Mouse (Mus musculus) MEL (cell line): ENCODE measurements around the gene Gm20388. TPM values are rescaled to one million over a fixed set of nuclear protein-coding genes. Genes with fewer than 3 reads are reported as not detected.

ENCODE experiments used
- DNase-seq: peaks from one replicate; pipeline ENCODE4 v3.0.0; 2011; ENCODE audit warnings: low read depth, low spot score
- H3K27ac ChIP-seq: 2 replicates; pipeline ENCODE4 v1.5.1; 2012; ENCODE audit warnings: low read depth, mild to moderate bottlenecking, control low read depth, low read length, moderate library complexity; ENCODE audit not compliant: control insufficient read depth
- H3K27me3 ChIP-seq, 2 experiments: fragments of 150-350 bp in 1 of 2; sonication (generic) in 1 of 2; 2 replicates each; pipeline ENCODE4 v1.6.1; 2012; ENCODE audit warnings: low read length in 2 of 2, mild to moderate bottlenecking in 2 of 2, improper control_type of control experiment in 1 of 2, moderate library complexity in 1 of 2; ENCODE audit not compliant: insufficient read depth in 2 of 2, control insufficient read depth in 1 of 2
- H3K36me3 ChIP-seq, 2 experiments: 2 replicates each; pipeline ENCODE4 v1.6.1; 2012 to 2014; ENCODE audit warnings: low read length in 2 of 2, improper control_type of control experiment in 1 of 2, inconsistent platforms in 1 of 2, mild to moderate bottlenecking in 1 of 2; ENCODE audit not compliant: insufficient read depth in 2 of 2, control insufficient read depth in 1 of 2
- H3K4me1 ChIP-seq, 2 experiments: fragments of 150-350 bp in 1 of 2; sonication (generic) in 1 of 2; 2 replicates each; pipeline ENCODE4 v1.6.1; 2012; ENCODE audit warnings: low read length in 2 of 2, improper control_type of control experiment in 1 of 2, mild to moderate bottlenecking in 1 of 2; ENCODE audit not compliant: insufficient read depth in 2 of 2, control insufficient read depth in 1 of 2
- H3K4me3 ChIP-seq, 2 experiments: fragments of 150-350 bp in 1 of 2; sonication (generic) in 1 of 2; 2 replicates each; pipeline ENCODE4 v1.5.1; 2012; ENCODE audit warnings: low read depth in 2 of 2, low read length in 2 of 2, mild to moderate bottlenecking in 2 of 2, moderate library complexity in 2 of 2, control low read depth in 1 of 2, improper control_type of control experiment in 1 of 2; ENCODE audit not compliant: control insufficient read depth in 1 of 2, insufficient read depth in 1 of 2
- H3K79me2 ChIP-seq: 2 replicates; pipeline ENCODE4 v1.6.1; 2012; ENCODE audit warnings: mild to moderate bottlenecking, low read length, moderate library complexity; ENCODE audit not compliant: control insufficient read depth, poor library complexity, insufficient read depth
- H3K9ac ChIP-seq: 2 replicates; pipeline ENCODE4 v1.6.1; 2012; ENCODE audit warnings: low read depth, mild to moderate bottlenecking, control low read depth, low read length, moderate library complexity; ENCODE audit not compliant: control insufficient read depth, poor library complexity, severe bottlenecking
- H3K9me3 ChIP-seq: fragments of 150-350 bp; sonication (generic); replicated peaks from 2 replicates; pipeline ENCODE4 v1.6.1; 2012; ENCODE audit warnings: mild to moderate bottlenecking, low read length, improper control_type of control experiment, moderate library complexity; ENCODE audit not compliant: insufficient read depth
- CHD1 ChIP-seq: IDR thresholded peaks from 2 replicates; pipeline ENCODE4 v1.6.1; 2012; ENCODE audit warnings: low read depth, mild to moderate bottlenecking, inconsistent platforms, low read length, improper control_type of control experiment
- ELF1 ChIP-seq: IDR thresholded peaks from 2 replicates; pipeline ENCODE4 v1.6.1; 2014; ENCODE audit warnings: low read depth, mild to moderate bottlenecking, inconsistent platforms, low read length, improper control_type of control experiment, moderate library complexity
- EP300 ChIP-seq, 2 experiments: IDR thresholded peaks; 2 replicates each; pipeline ENCODE4 v1.6.1; 2011; ENCODE audit warnings: improper control_type of control experiment in 2 of 2, low read length in 2 of 2, low read depth in 1 of 2, mild to moderate bottlenecking in 1 of 2
- ETS1 ChIP-seq: IDR thresholded peaks from 2 replicates; pipeline ENCODE4 v1.6.1; 2012; ENCODE audit warnings: low read depth, mild to moderate bottlenecking, inconsistent platforms, low read length, improper control_type of control experiment, moderate library complexity
- GATA1 ChIP-seq: IDR thresholded peaks from 2 replicates; pipeline ENCODE4 v1.6.1; 2011; ENCODE audit warnings: low read depth, low read length, improper control_type of control experiment
- HCFC1 ChIP-seq: IDR thresholded peaks from 2 replicates; pipeline ENCODE4 v1.6.1; 2012; ENCODE audit warnings: low read depth, mild to moderate bottlenecking, inconsistent platforms, low read length, improper control_type of control experiment, moderate library complexity
- MAFK ChIP-seq: IDR thresholded peaks from 2 replicates; pipeline ENCODE4 v1.6.1; 2011; ENCODE audit warnings: low read depth, mild to moderate bottlenecking, low read length, improper control_type of control experiment, borderline replicate concordance
- MAX ChIP-seq: IDR thresholded peaks from 2 replicates; pipeline ENCODE4 v1.6.1; 2011; ENCODE audit warnings: low read length, improper control_type of control experiment
- MAZ ChIP-seq: IDR thresholded peaks from 2 replicates; pipeline ENCODE4 v1.6.1; 2012; ENCODE audit warnings: low read depth, mild to moderate bottlenecking, inconsistent platforms, low read length, improper control_type of control experiment
- MXI1 ChIP-seq: IDR thresholded peaks from 2 replicates; pipeline ENCODE4 v1.6.1; 2011; ENCODE audit warnings: mild to moderate bottlenecking, low read depth, low read length, improper control_type of control experiment
- MYC ChIP-seq: IDR thresholded peaks from 2 replicates; pipeline ENCODE4 v1.6.1; 2011; ENCODE audit warnings: low read depth, mild to moderate bottlenecking, low read length, improper control_type of control experiment, moderate library complexity
- NELFE ChIP-seq: IDR thresholded peaks from 2 replicates; pipeline ENCODE4 v1.6.1; 2011; ENCODE audit warnings: low read depth, low read length, improper control_type of control experiment
- POLR2A ChIP-seq, 2 experiments: IDR thresholded peaks; 2 replicates each; pipeline ENCODE4 v1.6.1; 2011 to 2012; ENCODE audit warnings: low read length in 2 of 2, mild to moderate bottlenecking in 2 of 2, control low read depth in 1 of 2, improper control_type of control experiment in 1 of 2, low read depth in 1 of 2, moderate library complexity in 1 of 2; ENCODE audit not compliant: control insufficient read depth in 1 of 2, insufficient read depth in 1 of 2, poor library complexity in 1 of 2
- POLR2AphosphoS2 ChIP-seq: IDR thresholded peaks from 2 replicates; pipeline ENCODE4 v1.6.1; 2011; ENCODE audit warnings: low read length, improper control_type of control experiment
- RCOR1 ChIP-seq: IDR thresholded peaks from 2 replicates; pipeline ENCODE4 v1.6.1; 2012; ENCODE audit warnings: low read depth, mild to moderate bottlenecking, inconsistent platforms, low read length, improper control_type of control experiment
- SIN3A ChIP-seq: IDR thresholded peaks from 2 replicates; pipeline ENCODE4 v1.6.1; 2012; ENCODE audit warnings: low read length, improper control_type of control experiment, inconsistent platforms
- TAL1 ChIP-seq: IDR thresholded peaks from 2 replicates; pipeline ENCODE4 v1.6.1; 2012; ENCODE audit warnings: mild to moderate bottlenecking, inconsistent platforms, low read length, moderate library complexity, mixed read lengths
- TBP ChIP-seq: IDR thresholded peaks from 2 replicates; pipeline ENCODE4 v1.8.0; 2011; ENCODE audit warnings: low read depth, low read length, improper control_type of control experiment
- TCF12 ChIP-seq: IDR thresholded peaks from 2 replicates; pipeline ENCODE4 v1.6.1; 2014; ENCODE audit warnings: low read depth, mild to moderate bottlenecking, inconsistent platforms, low read length, improper control_type of control experiment, moderate library complexity
- UBTF ChIP-seq: IDR thresholded peaks from 2 replicates; pipeline ENCODE4 v1.6.1; 2012; ENCODE audit warnings: low read depth, mild to moderate bottlenecking, inconsistent platforms, low read length, improper control_type of control experiment, moderate library complexity, borderline replicate concordance; ENCODE audit not compliant: insufficient read depth
- USF1 ChIP-seq: IDR thresholded peaks from 2 replicates; pipeline ENCODE4 v1.6.1; 2014; ENCODE audit warnings: low read depth, mild to moderate bottlenecking, inconsistent platforms, low read length, improper control_type of control experiment, moderate library complexity
- USF2 ChIP-seq, 2 experiments: IDR thresholded peaks; 2 replicates each; pipeline ENCODE4 v1.6.1; 2011 to 2012; ENCODE audit warnings: improper control_type of control experiment in 2 of 2, low read length in 2 of 2, borderline replicate concordance in 1 of 2, inconsistent platforms in 1 of 2, low read depth in 1 of 2, mild to moderate bottlenecking in 1 of 2; ENCODE audit not compliant: insufficient read depth in 1 of 2
- ZC3H11A ChIP-seq: IDR thresholded peaks from 2 replicates; pipeline ENCODE4 v1.6.1; 2012; ENCODE audit warnings: low read depth, mild to moderate bottlenecking, inconsistent platforms, low read length, improper control_type of control experiment
- ZNF384 ChIP-seq: IDR thresholded peaks from 2 replicates; pipeline ENCODE4 v1.6.1; 2012; ENCODE audit warnings: low read depth, mild to moderate bottlenecking, inconsistent platforms, low read length, improper control_type of control experiment
- polyA plus RNA-seq, 2 experiments: library from polyadenylated mRNA; stranded (reverse) in 1 of 2; unstranded in 1 of 2; fragments of >175 nt in 1 of 2; fragments of >200 nt in 1 of 2; gene quantifications; 2 replicates each; pipeline versions ENCODE4 v1.2.1 to v1.2.4; 2012; ENCODE audit warnings: low replicate concordance in 2 of 2, low read depth in 1 of 2; ENCODE audit not compliant: insufficient read length in 2 of 2, insufficient read depth in 1 of 2, missing spikeins in 1 of 2
- total RNA-seq: library from RNA; depleted of rRNA; stranded (reverse); fragments of 300-350 nt; gene quantifications from 2 replicates; pipeline ENCODE4 v1.2.3, GENCODE M21; 2012

Gene Gm20388
- total and polyA plus RNA-seq, 3 experiments, result 11.1 to 17.8 TPM; not detected in 1

- peak overlapping the region; percentile 93 to 96 for H3K4me3 ChIP-seq
- peak; percentile 87 for DNase-seq
- H3K36me3 ChIP-seq, result peaks cover 6 to 27% of the 10 kb centered on the region in 2 experiments
- H3K4me1 ChIP-seq, result peaks cover 8 to 38% of the 10 kb centered on the region in 2 experiments
- peak overlapping the region; percentile 75 for H3K27ac ChIP-seq
- no peaks in the 10 kb centered on the region for H3K27me3 ChIP-seq
- H3K9ac ChIP-seq, result peak overlapping the region; percentile 93
- H3K9me3 ChIP-seq, result no peaks in the 10 kb centered on the region
- peaks cover 56% of the 10 kb centered on the region for H3K79me2 ChIP-seq
- peak; percentile 43; the same call in 1 of the 2 replicates for TF ChIP-seq TCF12
- 0 out of 2 replicates have a peak, but pooled peaks have one; percentile 6 for TF ChIP-seq CHD1
- TF ChIP-seq TAL1, result no peak
- TF ChIP-seq TBP, result peak; percentile 47; the same call in 1 of the 2 replicates
- TF ChIP-seq MYC, result peak; percentile 99
- TF ChIP-seq EP300 (IDR thresholded peaks at IDR 0.05; ENCODE audit: low read depth in 1 of 2, low read length in 2 of 2), result peak in 1 of 2 experiments; percentile 52; a peak in 2 of 4 replicates
- TF ChIP-seq MAZ, result no peak
- no peak for TF ChIP-seq NELFE
- peak; percentile 61 for TF ChIP-seq ELF1
- TF ChIP-seq POLR2AphosphoS2, result peak; percentile 3; the same call in 1 of the 2 replicates
- TF ChIP-seq MXI1, result peak; percentile 100
- peak; percentile 31; the same call in 1 of the 2 replicates for TF ChIP-seq MAFK
- no peak for TF ChIP-seq UBTF
- peak; percentile 24; the same call in 1 of the 2 replicates for TF ChIP-seq GATA1
- TF ChIP-seq ETS1, result peak; percentile 78
- TF ChIP-seq ZNF384, result peak; percentile 96
- no peak for TF ChIP-seq ZC3H11A
- peak; percentile 78 for TF ChIP-seq USF1
- peak in 1 of 2 experiments; percentile 56; a peak in 1 of 4 replicates for TF ChIP-seq POLR2A (IDR thresholded peaks at IDR 0.05; ENCODE audit: control insufficient read depth in 1 of 2, insufficient read depth in 1 of 2, low read depth in 1 of 2, low read length in 2 of 2, poor library complexity in 1 of 2)
- peak; percentile 100 for TF ChIP-seq SIN3A
- peak; percentile 64 for TF ChIP-seq HCFC1
- TF ChIP-seq USF2 (IDR thresholded peaks at IDR 0.05; ENCODE audit: borderline replicate concordance in 1 of 2, insufficient read depth in 1 of 2, low read depth in 1 of 2, low read length in 2 of 2), result no peak
- peak; percentile 98 for TF ChIP-seq MAX
- TF ChIP-seq RCOR1, result peak; percentile 70
- TF ChIP-seq, all 39 proteins: peak for 18
These were observed 1996.2 kb downstream of the Gm20388 start for GRCm38 (mm10) chr8:121906542-121907512.
